Mouse (Mus musculus): ENCODE measurements at regions not wholly inside any gene's neighbourhood (a gene's known extent, or its start where the extent isn't known, plus 50 kb on each side); places are given as distances from the start of the nearest gene placed in this dataset.

- no peak for DNase-seq (ENCODE audit: low spot score in 2 of 2)
Measured at GRCm38 (mm10) chr2:144123395-144124034, 90.7 kb downstream of the Banf2 start.

- DNase-seq (ENCODE audit: low spot score in 2 of 2) = no peak
Measured at GRCm38 (mm10) chr2:144127082-144128037, 94.5 kb downstream of the Banf2 start.

- DNase-seq (ENCODE audit: low spot score in 2 of 2) = no peak
Measured at GRCm38 (mm10) chr2:144128038-144128402, 95.2 kb downstream of the Banf2 start.

- no peak for DNase-seq (ENCODE audit: low spot score in 2 of 2)
Measured at GRCm38 (mm10) chr2:144128527-144128926, 95.7 kb downstream of the Banf2 start.

- DNase-seq (ENCODE audit: low spot score in 2 of 2) = no peak
Measured at GRCm38 (mm10) chr2:144133806-144134574, 101.1 kb downstream of the Banf2 start.

- no peak for DNase-seq (ENCODE audit: low spot score in 2 of 2)
Measured at GRCm38 (mm10) chr2:144134575-144134958, 101.7 kb downstream of the Banf2 start.

GRCm38 (mm10) chr2:144135586-144135985 lies 102.7 kb downstream of the Banf2 start:
- no peak for DNase-seq (ENCODE audit: low spot score in 2 of 2)

- no peak for DNase-seq (ENCODE audit: low spot score in 2 of 2)
Measured at GRCm38 (mm10) chr2:144143620-144144384, 110.9 kb downstream of the Banf2 start.

GRCm38 (mm10) chr2:144144486-144145136 lies 111.8 kb downstream of the Banf2 start:
- no peak for DNase-seq (ENCODE audit: low spot score in 2 of 2)

- DNase-seq (ENCODE audit: low spot score in 2 of 2) = no peak
Measured at GRCm38 (mm10) chr2:144156456-144157211, 113.8 kb upstream of the Mgme1 start.

- no peak for DNase-seq (ENCODE audit: low spot score in 2 of 2)
Measured at GRCm38 (mm10) chr2:144157343-144157742, 113.1 kb upstream of the Mgme1 start.

GRCm38 (mm10) chr2:144158256-144158655 lies 112.2 kb upstream of the Mgme1 start:
- DNase-seq (ENCODE audit: low spot score in 2 of 2) = no peak

- no peak for DNase-seq (ENCODE audit: low spot score in 2 of 2)
Measured at GRCm38 (mm10) chr2:144159854-144160331, 110.6 kb upstream of the Mgme1 start.

- no peak for DNase-seq (ENCODE audit: low spot score in 2 of 2)
Measured at GRCm38 (mm10) chr2:144160434-144160833, 110.0 kb upstream of the Mgme1 start.

- DNase-seq (ENCODE audit: low spot score in 2 of 2) = no peak
Measured at GRCm38 (mm10) chr2:144161852-144162251, 108.6 kb upstream of the Mgme1 start.

- DNase-seq (ENCODE audit: low spot score in 2 of 2) = no peak
Measured at GRCm38 (mm10) chr2:144164102-144164501, 106.4 kb upstream of the Mgme1 start.

- DNase-seq (ENCODE audit: low spot score in 2 of 2) = peak; percentile 41 to 58
Measured at GRCm38 (mm10) chr2:144164986-144165821, 105.3 kb upstream of the Mgme1 start.

- no peak for DNase-seq (ENCODE audit: low spot score in 2 of 2)
Measured at GRCm38 (mm10) chr2:144166102-144166750, 104.2 kb upstream of the Mgme1 start.

All from adrenal gland, postnatal 4 days (tissue).